Mouse (Mus musculus) left cerebral cortex, postnatal 14 days (tissue): ENCODE results near the gene Pan3. TPM values are rescaled to one million over a fixed set of nuclear protein-coding genes. Genes with fewer than 3 reads are reported as not detected.
A peak's percentile ranks its signal among the peaks of the same experiment; 100 is the strongest.

Experiments
- DNase-seq, 2 experiments: peaks; one replicate each; pipeline ENCODE4 v3.0.0; 2021 to 2022; ENCODE audit warnings: low spot score in 2 of 2, mixed read lengths in 1 of 2
- intact Hi-C: fragments of 180-260 bp; cut with DNase I; formaldehyde crosslinking; loops from one replicate; pipeline ENCODE4 v1.15.1; 2025
- long read RNA-seq, 2 experiments: library from polyadenylated mRNA; stranded (forward); transcript quantifications; one replicate each; pipeline ENCODE4 v2.0.0; 2021
- total RNA-seq, 2 experiments: library from RNA; stranded (reverse); gene quantifications; 2 replicates each; pipeline ENCODE4 v1.2.3; 2021

Gene Pan3
- total RNA-seq, result 10 to 100 TPM; 74.0 to 85.7 TPM
- long read RNA-seq, experiment 1, partial matches to known transcripts, result 15 of 26 reads
- long read RNA-seq, experiment 1, other reads (novel, unspliced or antisense), result 10 of 26 reads
- long read RNA-seq, experiment 2, full-length matches to known transcripts, result 1 of 11 reads
- long read RNA-seq, experiment 2, partial matches to known transcripts, result 6 of 11 reads
- long read RNA-seq, experiment 2, other reads (novel, unspliced or antisense), result 4 of 11 reads

DNA sequence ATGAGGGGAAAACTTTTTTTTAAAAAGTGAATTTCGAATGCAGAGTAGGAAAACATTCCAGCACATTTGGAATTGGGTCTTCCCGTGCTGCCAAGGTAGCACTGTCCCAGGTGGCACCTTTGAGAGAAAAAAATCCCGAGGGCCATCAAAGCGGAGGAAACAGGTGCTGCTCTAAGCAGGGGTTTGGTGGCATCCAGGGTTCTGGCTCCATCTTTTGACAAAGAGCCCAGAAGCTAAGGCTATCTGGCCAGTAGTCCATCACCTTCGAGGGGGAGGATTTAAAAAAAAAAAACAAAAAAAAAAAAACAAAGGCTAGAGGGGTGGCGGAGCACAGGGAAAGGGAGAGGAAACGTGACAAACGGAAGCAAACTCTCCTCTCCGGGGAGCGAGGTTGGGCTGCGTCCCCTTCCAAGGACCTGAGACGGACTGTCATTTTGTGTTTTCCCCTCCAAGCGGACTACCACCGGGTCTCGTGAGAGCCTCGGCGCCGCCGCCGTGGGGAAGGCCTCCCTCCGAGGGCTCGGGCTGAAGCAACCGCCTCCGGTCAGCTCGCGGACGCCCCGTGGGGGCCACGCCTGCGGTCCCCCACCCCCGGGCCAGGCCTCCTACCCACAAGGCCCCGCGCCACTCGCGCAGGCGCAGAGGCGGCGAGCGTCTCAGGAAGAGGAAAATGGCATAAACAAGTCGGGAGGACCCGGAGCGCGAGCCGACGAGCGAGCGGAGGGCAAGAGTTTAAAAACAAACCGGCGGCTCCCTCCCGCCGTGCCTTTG is at the start of gene Pan3:
Pan3 (plus strand) TSS at position 627 of the 771 bp plus-strand sequence.
- intact Hi-C loops, result loop anchor here (5.0 to 10.0 kb wide), 2 partner anchors 103 to 415 kb away; no protein-coding TSS in a partner anchor
- peak; percentile 94 for DNase-seq

DNA sequence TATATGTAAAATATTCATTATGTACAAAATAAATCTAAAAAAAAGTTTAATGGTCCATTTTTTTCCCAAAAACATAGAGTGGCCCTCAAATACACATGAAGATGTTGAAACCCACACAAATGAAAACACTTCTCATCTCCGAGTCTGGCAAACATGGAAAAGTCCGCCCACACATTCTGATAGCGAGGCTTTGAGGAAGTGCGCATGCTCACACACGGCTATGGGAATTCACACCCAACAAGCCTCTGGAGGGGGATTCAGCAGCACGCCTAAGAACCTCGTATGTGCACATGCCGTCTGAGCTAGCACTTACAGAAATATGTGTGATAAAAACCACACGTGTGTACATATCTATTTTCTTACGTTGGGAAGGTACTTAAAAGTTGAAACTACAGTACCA is 48.6 kb upstream of the Pan3 start:
- peak; percentile 37 to 71 for DNase-seq

DNA sequence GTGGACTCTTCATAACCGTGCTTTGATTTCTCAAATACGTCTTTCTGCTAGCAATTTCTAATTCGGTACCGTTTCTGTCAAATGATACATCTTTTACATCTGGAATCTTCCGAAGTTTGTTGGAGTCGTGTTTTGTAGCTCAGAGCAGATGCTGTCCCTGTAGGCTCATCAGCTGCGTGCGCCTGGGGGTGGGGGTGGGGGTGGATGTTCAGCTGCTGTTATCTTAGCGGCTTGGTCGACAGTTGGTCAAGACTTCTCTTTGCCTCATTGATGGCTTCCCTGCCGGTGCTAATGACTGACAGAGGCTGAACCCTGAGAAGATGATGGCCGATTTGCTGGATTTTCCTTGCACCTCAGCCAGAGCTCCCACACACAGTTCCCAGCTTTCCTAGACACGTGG is 43.1 kb upstream of the Pan3 start:
- intact Hi-C loops, result no loop called here
- no peak for DNase-seq

More for the DNA sequence above, 48.6 kb upstream of the Pan3 start:
- intact Hi-C loops, result no loop called here

DNA sequence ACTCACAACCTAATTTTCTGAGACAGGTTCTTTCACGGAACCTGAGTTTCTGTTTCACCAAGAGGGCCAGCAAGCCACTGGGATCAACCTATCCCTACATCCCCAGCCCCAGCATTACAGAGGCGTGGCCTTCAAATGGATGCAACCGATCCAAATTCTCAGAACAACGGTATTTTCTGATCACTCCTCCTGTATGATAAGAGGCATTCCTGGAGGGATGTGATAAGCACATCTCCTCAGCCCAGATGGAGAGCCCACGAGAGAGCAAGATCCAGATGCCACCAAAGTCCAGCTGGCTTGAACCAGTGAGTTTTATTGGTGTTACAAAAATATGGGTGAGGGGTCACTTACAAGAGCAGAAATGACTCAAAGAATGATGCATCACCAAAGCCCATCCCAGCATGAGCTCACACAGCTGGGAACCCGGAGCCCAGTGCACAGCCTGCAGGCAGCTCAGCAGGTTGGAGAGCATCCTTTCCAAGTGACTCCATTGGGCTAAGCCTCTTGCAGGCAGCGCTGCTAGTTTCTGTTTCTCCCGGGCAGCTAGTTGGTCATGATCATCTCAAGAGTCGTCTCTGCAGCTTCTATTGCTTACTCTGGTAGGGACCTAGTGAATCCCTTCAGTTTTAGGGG is 41.5 kb upstream of the Pan3 start:
- intact Hi-C loops, result no loop called here
- DNase-seq, result no peak

DNA sequence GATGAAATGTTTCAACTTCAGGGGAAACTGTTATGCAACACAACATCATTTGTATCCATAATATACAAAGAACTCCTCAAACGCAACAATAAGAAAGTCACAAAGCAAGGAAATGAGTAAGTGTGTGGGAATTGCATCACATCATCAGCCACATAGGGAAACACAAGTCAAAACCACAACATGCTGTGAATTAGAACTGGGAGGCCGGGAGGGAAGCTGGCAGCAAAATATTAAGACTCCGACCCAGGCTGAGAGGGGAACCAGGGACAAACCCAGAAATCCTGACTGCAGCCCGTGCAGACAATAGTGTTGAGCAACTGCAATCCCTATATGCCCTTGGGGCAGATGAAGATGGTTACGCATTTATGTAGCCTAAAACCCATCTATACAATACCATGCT is 40.9 kb upstream of the Pan3 start:
- DNase-seq, result no peak
- intact Hi-C loops, result no loop called here

DNA sequence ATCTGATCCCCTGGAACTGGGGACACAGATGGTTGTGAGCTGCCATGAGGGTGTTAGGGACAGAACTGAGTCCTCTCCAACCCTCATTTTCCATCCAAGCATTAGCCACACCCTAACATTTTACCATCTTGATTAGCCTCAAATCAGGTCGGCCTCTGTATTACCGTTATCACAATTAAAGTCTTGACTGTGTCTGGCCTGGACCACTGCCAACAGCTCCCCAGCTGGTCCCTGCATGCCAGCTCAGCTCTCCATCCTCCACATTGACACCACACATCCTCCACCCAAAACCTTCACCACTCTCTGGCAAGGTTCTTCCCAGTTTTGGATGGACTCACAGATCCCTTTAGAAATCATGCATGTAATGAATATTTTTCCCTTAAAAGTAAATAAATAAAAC is 39.2 kb upstream of the Pan3 start:
- intact Hi-C loops, result no loop called here
- no peak for DNase-seq

DNA sequence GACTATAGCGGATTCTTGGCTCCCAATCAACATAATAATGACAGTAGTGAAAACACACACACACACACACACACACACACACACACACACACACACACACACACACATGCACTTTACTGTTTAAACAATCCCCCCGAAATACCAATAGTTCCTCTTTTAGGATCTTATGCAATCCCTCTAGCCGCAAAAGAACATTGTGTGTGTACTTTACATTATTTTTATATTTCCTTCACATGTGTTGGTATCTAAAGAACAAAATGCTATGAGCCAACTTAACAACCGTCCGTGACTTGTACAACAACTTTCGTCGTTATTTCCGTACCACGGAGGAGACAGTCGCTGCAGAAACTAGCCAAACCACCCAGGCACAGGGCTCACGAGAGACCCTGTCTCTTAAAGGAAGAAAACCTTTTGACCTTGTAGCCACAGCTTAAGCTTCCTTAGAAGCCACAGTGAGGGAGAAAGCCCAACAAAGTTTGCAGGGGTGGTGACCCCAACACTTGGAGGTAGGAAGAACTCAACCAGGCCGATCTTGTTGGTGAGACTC is 37.2 kb upstream of the Pan3 start:
- peak; percentile 11 to 54 for DNase-seq
- intact Hi-C loops, result no loop called here

DNA sequence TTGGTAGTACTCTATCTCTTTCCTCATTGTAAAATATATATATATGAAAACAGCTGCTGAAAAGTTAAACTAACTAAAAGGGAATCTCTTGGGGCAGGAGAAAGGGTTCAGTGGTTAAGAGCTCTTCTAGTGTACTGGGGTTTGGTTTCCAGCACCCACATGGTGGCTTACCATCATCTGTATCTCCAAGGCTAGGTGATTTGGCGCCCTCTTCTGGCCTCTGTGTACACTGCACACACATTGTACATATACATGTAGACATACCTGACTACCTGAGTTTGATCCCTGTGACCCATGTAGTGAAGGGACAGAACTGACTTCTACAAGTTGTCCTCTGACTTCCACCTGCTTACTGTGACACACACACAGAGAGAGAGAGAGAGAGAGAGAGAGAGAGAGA is 34.9 kb upstream of the Pan3 start:
- intact Hi-C loops, result no loop called here
- no peak for DNase-seq

DNA sequence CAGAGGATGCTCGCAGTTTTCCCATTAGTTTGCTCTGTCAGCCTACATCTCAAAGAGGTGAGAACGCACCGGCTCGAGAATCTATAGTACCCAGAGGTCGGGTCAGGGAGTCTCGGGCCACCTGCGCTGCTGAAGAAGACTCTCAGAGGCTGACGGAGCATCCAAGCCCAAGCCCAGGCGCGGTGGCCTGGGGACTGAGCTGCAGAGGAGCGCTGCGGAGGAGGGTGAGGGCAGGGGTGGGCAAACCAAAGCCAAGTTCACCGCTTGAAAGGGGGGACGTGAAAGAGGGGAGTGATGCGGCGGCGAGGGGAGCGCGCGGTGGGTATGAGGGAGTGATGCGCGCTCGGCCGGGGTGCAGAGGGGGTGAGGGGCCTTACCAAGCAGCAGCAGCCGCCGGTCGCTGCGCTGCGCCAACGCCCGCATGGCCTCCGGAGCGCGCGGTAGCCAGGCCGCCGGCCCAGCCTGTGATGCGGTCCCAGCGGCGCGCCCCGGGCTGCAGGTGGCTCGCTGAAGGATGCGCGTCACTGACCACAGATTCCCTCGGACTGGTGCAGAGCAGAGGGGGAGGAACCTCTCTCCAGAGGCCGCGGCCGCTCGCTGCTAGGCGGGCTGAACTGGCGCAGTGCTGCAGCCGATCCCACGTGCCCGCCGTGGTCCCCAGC is 30.0 kb upstream of the Pan3 start, which contains the start of gene Flt3:
Flt3 (minus strand) TSS at position 647 of the 662 bp plus-strand sequence.
- intact Hi-C loops, result no loop called here
- DNase-seq, result no peak

DNA sequence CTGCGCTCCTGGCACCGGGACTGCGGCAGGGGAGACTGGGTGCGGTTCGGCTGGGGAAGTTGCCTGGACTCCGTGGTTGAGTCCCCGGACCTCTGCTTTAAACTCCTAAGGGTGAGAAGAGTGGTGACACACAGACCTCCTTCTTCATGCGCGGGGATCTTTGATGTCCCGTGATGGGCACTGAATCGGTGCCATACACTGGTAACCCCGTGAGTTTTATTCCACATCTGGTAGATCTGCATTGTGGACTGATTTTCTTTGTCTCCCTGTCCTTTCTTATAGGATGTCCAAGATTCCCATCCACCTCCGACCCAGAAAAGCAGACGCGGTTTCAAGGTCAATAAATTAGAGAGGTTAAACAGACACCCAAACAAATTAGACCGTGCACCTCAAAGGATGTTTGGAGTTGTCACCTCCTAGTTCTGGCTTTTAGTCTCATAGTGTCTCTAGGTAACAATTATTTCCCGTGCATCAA is 29.4 kb upstream of the Pan3 start:
- intact Hi-C loops, result no loop called here
- no peak for DNase-seq

DNA sequence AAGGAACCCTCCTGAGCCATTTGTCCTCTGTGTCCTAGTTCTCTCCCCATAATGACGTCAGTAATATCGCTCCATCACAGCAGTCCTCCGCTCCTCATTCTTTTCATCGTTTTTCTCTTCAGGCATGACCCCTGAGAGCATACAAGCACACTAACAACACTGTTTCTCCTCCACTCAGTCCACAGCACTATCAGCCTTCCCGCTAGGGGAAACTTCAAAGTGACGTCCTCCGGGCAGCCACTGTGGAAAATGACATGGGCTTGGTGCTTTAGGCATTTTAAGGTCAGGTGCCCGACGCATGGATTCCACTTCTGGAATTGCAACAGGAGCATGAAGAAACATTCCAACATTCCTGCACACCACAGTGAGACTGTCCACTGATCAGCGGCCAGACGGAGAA is 28.9 kb upstream of the Pan3 start:
- no peak for DNase-seq
- intact Hi-C loops, result no loop called here

DNA sequence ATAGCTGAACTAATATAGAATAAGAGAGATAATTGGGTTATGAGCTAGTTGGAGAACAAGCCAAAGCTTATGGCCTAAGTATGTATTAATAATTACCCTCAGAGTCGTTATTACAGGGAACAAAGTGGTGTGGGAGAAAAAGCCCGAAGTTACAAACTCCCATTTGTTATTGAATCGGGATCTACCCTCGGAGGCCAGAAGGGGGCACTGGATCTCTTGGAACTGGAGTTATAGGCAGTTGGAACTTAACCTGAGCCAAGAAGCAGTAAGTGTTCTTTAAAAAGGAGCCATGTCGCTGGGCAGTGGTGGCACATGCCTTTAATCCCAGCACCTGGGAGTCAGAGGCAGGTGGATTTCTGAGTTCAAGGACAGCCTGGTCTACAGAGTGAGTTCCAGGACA is 27.5 kb upstream of the Pan3 start:
- intact Hi-C loops, result no loop called here
- DNase-seq, result peak; percentile 44 to 66

DNA sequence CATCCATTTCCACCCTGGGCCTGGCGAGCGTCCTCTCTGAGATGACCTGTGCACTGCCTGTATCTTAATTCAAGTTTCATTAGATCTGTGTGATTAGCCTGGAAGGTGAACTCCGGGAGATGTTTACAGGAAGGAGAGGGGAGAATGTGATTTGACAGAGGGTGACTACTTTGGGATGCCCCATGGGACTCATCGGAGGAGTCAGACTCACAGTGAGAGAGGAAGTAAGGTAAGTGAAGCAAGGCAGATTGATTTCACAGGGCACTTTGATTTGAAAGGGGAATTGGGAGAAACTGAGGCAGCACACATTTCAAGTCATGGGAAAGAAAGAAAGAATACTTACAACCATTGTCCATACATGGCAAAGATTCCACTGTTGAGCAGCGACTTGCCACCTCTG is 23.8 kb upstream of the Pan3 start:
- intact Hi-C loops, result no loop called here
- no peak for DNase-seq

DNA sequence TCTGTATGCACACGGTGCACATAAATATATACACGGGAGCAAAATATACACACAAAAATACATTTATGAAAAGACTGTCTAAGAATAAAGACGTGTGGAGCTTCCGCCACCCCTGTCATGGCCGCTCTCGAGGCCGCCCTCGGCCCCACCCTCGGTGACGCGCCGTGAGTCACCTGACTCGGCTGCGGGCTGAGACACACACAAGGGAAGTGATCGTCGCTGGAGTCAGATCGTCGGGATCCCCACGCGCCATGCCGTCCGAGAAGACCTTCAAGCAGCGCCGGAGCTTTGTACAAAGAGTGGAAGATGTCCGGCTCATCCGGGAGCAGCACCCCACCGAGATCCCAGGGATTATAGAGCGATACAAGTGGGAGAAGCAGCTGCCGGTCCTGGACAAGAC is 21.2 kb upstream of the Pan3 start:
- no peak for DNase-seq

DNA sequence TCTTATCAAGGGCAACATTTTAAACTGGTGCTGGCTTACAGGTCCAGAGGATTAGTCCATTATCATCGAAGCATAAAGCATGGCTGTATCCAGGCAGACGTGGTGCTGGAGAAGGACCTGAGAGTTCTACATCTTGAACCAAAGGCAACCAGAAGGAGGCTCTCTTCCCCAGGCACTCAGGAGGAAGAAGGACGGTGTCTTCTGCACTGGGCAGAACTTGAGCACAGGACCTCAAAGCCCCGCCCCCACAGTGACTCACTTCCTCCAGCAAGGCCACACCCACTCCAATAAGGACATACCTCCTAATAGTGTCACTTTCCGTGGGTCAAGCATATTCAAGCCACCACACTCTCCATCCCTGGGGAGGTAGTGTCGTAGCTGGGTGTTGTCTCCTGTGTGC is 19.4 kb upstream of the Pan3 start:
- intact Hi-C loops, result no loop called here
- DNase-seq, result no peak

More for the DNA sequence above, 21.2 kb upstream of the Pan3 start:
- intact Hi-C loops, result no loop called here

DNA sequence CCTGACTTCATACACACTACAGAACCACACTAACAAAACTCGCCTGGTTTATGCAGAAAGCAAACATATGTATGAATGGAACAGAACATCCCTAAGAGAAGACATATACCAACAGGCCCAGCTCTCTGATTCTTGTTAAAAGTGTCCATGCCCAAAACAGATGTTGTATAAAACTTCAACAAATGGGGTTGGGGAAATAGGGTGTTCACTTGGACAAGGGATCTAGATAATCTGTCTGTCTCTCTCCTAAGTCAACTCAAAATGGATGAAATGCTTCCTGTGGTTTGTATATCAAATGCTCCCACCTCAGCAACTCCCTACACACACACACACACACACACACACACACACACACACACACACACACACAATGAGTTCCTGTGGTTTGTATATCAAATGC is 12.0 kb upstream of the Pan3 start:
- no peak for DNase-seq
- intact Hi-C loops, result no loop called here

DNA sequence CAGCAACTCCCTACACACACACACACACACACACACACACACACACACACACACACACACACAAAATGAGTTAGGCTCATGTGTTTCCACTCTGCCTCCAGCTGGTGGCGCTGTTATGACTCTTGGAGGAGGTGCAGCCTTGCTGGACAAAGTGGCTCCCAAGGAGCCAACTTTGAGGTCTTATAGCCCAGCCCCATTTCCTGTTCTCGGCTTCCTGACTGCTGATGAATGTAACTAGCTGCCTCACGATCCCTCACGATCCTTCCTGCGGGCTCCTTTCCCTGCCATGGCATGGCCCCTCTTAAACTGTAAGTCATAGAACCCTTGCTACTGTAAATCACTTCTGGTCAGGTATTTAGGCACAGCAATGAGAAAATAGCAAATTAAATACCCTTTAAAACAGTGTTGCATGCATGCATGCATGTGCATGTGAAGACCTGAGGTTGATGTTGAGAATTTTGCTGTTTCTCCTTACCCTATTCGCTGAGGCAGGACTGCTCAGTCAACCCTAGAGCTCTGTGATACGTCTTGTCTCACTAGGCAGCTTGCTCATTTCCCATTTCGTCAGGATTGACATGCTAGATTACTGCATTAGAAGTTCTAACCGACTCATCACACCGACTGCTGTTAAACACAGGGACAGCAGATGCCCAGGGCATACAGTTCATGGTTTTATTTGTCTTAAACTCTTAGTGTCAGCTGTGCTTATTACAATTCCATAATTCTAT is 11.4 kb upstream of the Pan3 start:
- intact Hi-C loops, result no loop called here
- DNase-seq, result no peak

DNA sequence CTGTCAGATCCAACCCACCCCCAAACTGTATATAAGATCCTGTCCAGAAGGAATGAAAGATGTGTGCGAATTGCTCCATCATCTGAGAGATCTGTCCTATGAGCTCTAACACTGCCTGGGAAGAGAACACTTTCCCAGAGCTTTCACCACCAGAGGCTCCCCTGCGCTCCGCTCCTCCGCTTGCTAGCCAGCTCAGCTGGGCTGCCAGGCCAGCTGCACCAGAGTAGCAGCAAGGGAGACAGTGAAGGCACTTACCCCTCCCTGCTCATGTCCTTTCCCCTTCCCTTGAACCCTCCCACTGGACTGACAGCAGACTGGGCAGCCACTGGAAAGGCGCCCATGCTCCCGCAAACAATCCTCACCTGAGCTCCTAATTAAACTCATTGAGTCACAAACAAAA is 6.3 kb upstream of the Pan3 start:
- peak in 1 of 2 experiments; percentile 15 for DNase-seq
- intact Hi-C loops, result loop anchor here (10.0 kb wide), 1 partner anchor 421 kb away; no protein-coding TSS in a partner anchor
